Mouse (Mus musculus): ENCODE results near the gene Mycbp2. TPM values are rescaled to one million over a fixed set of nuclear protein-coding genes. Genes with fewer than 3 reads are reported as not detected.

The Mycbp2 gene
- polyA plus RNA-seq, 1 experiment from 2014 or later: 18.3 TPM

GRCm38 (mm10) chr14:103069465-103069863 lies 277.1 kb downstream of the Mycbp2 start:
- Histone ChIP-seq H3K4me3 (ENCODE audit: low read depth, low read length) (peak overlapping the region; percentile 79), H3K4me1 (ENCODE audit: insufficient read depth, low read depth, low read length) (0 out of 2 replicates have a peak, but pooled peaks cover 7% of the 10 kb centered on the region), H3K27ac (ENCODE audit: low read length) (peak overlapping the region; percentile 88), H3K27me3 (replicated peaks; ENCODE audit: insufficient read depth, low read length) (no peaks in the 10 kb centered on the region), H3K4me2 (replicated peaks; ENCODE audit: low read depth, low read length) (peak overlapping the region; percentile 82), H3K36me3 (ENCODE audit: insufficient read depth, low read length) (no peaks in the 10 kb centered on the region), H3K9me3 (ENCODE audit: low read length) (no peaks in the 10 kb centered on the region), H3K9ac (replicated peaks; ENCODE audit: low read depth) (0 out of 2 replicates have a peak overlapping the region, but pooled peaks have one; percentile 62)
- 13% methylated on average over 12 of the region's 12 CpGs for WGBS
- no peak for ATAC-seq
- TF ChIP-seq EP300 (IDR thresholded peaks at IDR 0.05) (no peak), CTCF (IDR thresholded peaks at IDR 0.05) (no peak)
- no peak for DNase-seq (ENCODE audit: low spot score)

GRCm38 (mm10) chr14:103065294-103066167 lies 281.1 kb downstream of the Mycbp2 start:
- DNase-seq (ENCODE audit: low spot score): peak; percentile 62
- no peak for ATAC-seq
- H3K9ac ChIP-seq (replicated peaks; ENCODE audit: low read depth): no peak overlapping the region
- TF ChIP-seq EP300 (IDR thresholded peaks at IDR 0.05) (no peak), CTCF (IDR thresholded peaks at IDR 0.05) (peak; percentile 81)
- H3K4me2 ChIP-seq (replicated peaks; ENCODE audit: low read depth, low read length): 0 out of 2 replicates have a peak overlapping the region, but pooled peaks have one; percentile 17
- H3K27ac ChIP-seq (ENCODE audit: low read length): peak overlapping the region; percentile 14; the same call in 1 of the 2 replicates
- no peaks in the 10 kb centered on the region for H3K9me3 ChIP-seq (ENCODE audit: low read length)
- 8% methylated on average over 10 of the region's 10 CpGs for WGBS
- H3K4me1 ChIP-seq (ENCODE audit: insufficient read depth, low read depth, low read length): 0 out of 2 replicates have a peak, but pooled peaks cover 5% of the 10 kb centered on the region
- no peaks in the 10 kb centered on the region for H3K27me3 ChIP-seq (replicated peaks; ENCODE audit: insufficient read depth, low read length)
- no peaks in the 10 kb centered on the region for H3K36me3 ChIP-seq (ENCODE audit: insufficient read depth, low read length)
- H3K4me3 ChIP-seq (ENCODE audit: low read depth, low read length): no peak overlapping the region

Other genes with a start within 250 kb of the Mycbp2 start
- gene Fbxl3, start 247.2 kb downstream of the Mycbp2 start, polyA plus RNA-seq (2015; fragmentation: Nextera tagmentation; extraction: Ambion mirVana): 31.6 and 35.4 TPM in 2 replicates
- gene Scel, start 166.5 kb upstream of the Mycbp2 start, polyA plus RNA-seq (2015; fragmentation: Nextera tagmentation; extraction: Ambion mirVana): 8.5 and 9.5 TPM in 2 replicates

All from lung, postnatal 0 days (tissue).